Mouse (Mus musculus): ENCODE measurements around the gene Pla2g1b.
A peak's percentile ranks its signal among the peaks of the same experiment; 100 is the strongest.
"Not testable (repeated sequence)": the region's sequence is repeated elsewhere in the genome, so short reads cannot be mapped to it uniquely, and the experiment has no call there.

Gene Pla2g1b

DNA sequence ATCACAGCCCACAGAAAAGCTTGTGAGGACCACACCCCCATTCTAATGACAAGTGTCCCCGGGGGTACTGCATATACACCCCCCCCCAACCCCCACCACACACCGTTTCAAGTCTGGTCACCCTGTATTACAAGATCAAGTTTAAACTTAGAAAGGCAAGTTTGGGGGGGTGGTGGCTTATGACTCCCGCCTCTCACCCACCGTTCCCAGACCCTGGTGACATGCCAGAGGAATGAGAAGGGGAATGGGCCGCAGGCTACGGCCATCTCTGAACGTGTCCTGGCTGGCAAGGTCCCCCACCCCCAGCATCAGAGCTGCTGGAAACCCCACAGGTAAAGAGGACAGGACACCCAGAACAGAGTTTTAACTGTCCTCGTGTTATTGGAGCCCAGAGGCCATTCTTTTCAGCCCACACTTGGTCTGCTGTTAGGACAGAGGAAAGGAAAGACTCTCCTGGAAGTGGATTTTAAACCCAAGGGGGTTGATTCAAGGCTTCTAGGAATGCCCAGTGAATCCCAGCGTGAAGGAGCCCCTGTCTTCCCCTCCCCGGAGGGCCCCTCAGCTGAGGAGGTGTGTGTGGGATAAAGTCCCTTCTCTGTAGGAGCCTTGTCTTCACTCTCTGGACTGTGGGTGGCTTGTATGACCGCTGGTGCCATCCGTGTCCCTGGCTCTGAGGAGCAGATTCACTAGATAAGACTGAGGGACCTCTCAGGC lies 41.4 kb downstream of the Pla2g1b start:
- DNase-seq (ENCODE audit: low spot score), result peak; percentile 48

DNA sequence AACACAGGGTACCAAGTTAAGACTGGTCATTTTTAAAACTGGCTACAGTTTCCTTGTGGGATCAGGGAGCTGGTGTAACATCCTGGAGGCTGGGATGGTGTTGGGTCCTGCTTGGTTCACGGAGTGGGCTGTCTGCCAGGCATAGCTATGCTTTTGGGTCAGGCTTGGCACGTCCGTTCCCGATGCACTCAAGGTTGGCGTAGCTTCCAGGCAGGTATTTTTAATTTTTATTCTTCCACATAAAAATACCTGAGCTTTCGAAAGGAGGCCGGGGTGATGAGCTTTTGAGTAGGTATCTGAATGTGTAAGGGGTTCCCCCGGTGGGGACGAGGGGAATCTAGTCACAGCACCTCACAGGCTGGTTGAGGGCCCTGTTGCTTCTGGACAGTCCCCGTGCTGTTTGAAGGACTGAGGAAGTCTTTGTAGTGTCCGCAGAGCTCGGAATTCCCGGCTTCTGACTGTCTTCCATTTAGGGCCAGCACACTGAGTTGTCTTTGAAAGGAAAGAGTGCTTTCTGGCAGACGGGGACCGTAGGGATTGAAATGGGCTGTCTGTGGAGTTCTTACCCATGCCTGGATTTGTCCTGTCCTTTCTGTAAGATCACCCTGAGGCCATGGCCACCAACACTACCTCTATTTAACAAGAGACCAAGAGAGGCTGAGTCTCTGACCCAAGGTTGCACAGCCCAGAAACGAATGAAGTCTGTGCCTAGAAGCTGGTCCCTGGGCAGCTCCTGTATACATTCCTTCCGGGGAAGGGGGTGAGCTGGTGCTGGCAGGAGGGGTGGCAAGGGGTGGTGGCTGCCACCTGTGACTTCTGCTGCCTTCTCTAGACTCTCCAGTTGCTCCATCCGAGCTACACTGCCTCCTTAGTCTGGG lies 42.2 kb downstream of the Pla2g1b start:
- DNase-seq (ENCODE audit: low spot score), result peak; percentile 75

GRCm38 (mm10) chr5:115508859-115509147 lies 42.7 kb downstream of the Pla2g1b start:
- no peak for DNase-seq (ENCODE audit: low spot score)

- DNase-seq (ENCODE audit: low spot score), result no peak
These were observed 43.3 kb downstream of the Pla2g1b start for GRCm38 (mm10) chr5:115509321-115509761.

- DNase-seq (ENCODE audit: low spot score), result no peak
These were observed 44.0 kb downstream of the Pla2g1b start for GRCm38 (mm10) chr5:115509790-115510689.

- DNase-seq (ENCODE audit: low spot score), result no peak
These were observed 46.3 kb downstream of the Pla2g1b start for GRCm38 (mm10) chr5:115512375-115512774.

DNA sequence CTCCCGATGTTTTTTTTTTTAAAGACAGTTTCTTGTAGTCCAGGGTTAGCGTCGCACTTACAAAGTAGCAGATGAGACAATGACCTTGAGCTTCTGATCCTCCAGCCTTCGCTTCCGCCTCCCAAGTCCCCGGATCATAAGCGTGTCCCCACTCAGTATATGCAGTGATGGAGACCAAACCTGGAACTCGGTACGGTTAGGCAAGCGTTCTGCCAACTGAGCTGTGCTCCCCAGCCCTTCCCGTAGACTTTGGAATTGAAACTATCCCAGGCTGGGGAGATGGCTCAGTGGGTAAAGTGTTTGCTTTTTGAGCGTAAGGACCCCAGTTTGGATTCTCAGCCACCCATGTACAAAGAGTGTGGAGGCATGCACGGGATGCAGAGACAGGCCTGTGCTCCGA lies 47.2 kb downstream of the Pla2g1b start:
- DNase-seq (ENCODE audit: low spot score), result no peak

DNA sequence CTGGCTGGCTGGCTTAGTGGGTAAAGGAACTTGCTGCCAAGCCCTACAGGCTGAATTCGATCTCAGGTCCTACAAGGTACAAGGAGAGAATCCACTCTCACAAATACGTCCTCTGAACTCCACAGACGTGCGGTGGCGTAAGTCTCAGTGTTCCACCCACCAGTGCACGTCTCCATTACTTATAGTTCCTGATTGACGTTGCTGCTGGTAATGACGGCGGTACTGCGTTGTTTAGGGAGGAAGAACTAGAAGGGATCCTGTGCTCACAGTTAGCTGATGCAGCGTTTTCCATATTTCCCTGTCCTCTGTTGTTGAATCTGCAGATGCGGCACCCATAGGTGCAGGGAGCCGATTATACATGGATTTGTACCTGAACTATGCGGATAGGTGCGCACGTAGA lies 47.7 kb downstream of the Pla2g1b start:
- no peak for DNase-seq (ENCODE audit: low spot score)

DNA sequence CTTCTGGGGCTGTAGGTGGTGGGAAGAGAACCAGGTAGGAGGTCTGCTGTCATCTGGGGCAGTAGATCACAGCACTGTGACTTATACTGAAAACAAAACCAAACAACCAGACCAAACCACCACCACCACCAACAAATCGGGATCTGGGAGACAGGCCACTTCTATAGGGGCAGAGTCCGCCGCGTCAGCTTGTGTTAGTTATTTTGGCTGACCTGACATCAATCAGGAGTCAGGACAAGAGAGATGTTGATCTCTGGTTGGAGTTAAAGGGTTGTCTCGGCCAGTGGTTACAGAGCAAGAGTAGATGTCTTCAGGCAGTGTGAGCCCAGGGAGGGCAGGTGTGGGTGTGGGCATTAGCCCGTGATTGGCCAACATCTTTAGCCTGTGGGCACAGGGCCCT lies 48.3 kb downstream of the Pla2g1b start:
- no peak for DNase-seq (ENCODE audit: low spot score)

DNA sequence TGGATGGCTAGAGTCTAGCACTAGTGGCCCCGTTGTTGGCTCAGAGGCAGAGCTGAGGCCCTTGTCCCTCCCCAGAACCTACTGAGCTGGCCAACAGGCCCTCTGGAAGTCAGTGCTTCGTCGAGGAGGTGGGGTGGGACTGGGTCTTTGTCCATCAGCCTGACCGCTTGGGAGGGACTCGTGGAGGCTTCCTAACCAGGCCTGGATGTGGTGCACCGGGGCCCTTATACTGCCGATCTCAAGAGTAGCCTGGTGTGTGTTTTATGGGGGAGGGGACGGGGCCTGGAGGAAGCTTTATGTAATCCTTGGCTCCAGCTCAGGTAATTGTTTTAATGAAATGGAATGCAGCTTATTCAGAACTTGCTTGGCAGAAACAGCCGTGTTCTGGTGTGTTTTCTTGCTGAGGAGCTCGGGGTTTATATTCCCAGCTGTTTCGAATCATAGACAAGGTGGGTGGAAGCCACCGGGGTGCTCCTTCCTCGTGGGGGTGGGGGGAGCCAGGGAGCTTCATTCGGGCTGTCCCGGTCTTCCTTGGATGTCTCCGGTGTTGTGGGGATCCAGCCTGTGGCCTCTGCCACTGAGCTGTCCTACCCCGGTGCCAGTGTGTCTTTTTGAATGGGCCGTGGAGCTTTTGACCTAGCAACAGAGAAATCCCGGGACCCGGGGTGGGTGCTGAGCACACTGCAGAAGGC lies 49.0 kb downstream of the Pla2g1b start:
- no peak for DNase-seq (ENCODE audit: low spot score)

- no peak for DNase-seq (ENCODE audit: low spot score)
These were observed 50.2 kb downstream of the Pla2g1b start for GRCm38 (mm10) chr5:115516081-115516907.

GRCm38 (mm10) chr5:115516908-115517307 lies 50.8 kb downstream of the Pla2g1b start:
- no peak for DNase-seq (ENCODE audit: low spot score)

DNA sequence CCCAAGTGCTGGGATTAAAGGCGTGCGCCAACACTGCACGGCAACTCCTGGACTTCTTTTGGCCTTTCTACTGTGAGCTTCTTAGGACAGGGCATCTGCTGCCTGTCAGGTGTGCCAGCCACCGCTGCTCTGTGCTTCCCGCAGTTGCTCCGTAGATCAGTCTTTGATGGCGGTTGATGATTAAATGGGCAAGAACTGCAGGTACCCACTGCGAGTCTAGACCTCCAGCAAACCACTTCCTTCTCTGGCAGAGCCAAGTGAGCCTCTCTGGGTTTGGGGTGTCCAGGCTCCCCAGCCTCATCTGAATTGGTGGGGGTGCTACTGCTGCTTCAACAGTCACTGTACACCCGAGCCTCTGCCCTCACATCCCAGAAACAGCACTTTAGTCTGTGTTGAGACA lies 51.4 kb downstream of the Pla2g1b start:
- no peak for DNase-seq (ENCODE audit: low spot score)

- DNase-seq (ENCODE audit: low spot score), result not testable (repeated sequence)
These were observed 52.2 kb downstream of the Pla2g1b start for GRCm38 (mm10) chr5:115518214-115518613.

GRCm38 (mm10) chr5:115520325-115520869 lies 54.3 kb downstream of the Pla2g1b start:
- DNase-seq (ENCODE audit: low spot score), result no peak

DNA sequence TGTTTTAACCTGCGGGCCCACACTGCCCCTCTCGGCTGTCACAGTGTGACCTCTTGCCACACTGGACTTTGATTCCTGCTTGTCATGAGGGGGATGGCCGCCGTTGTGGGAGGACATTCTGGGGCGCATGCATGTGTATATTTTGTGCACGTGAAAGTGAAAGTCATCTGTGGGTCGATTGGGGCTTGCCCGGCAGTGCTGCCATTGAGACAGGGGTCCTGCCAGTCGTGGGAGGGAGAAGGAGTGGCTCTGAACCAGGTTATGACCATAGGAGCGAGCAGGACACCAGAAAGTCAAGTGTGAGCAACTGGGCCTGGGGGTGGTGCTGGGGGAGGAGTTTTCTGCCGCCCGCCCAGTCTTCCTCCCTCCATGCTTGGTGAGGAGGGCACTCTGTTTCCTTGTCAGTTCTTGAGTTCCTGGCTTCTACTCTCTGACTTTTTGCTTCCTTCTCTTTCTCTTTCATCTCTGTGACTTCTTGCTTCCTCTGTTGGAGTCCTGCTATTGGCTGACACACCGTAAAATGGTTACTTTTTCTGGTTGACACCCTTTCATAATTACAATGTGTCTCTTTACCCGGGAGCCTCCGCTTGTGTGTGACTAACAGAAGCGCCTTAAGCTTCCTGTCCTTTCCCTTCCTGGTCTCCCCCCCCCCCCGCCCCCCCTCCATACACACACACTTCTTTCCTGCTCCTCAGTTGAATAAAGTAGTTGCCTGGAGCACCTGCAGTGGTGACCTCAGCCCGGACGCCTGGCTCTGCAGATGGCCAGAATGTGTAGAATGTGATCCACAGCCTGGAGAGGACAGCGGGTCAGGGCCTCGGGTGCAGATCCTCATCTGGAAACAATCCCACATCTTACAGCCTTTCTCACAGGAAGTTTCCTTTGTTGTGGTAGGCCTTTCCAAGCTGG lies 55.7 kb downstream of the Pla2g1b start:
- no peak for DNase-seq (ENCODE audit: low spot score)

DNA sequence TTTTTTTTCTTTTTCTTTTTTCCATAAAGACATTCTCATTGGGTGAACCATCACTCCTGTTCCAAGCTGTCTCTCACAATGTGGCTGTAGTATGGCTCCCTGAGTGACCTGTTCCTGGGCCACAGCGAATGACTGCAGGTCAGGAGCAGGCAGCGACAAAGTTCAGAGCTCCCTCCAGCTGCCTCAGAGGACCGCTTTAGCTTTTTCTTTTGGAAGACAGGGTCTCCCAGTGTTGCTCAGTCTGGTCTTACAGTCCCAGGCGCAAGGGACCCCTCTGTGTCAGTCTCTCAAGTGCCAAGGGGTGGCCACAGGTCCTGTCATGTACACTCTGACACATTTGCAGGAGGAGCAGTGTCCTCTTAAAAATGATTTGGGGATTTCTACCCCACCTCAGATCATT lies 56.5 kb downstream of the Pla2g1b start:
- DNase-seq (ENCODE audit: low spot score), result no peak

- DNase-seq (ENCODE audit: low spot score), result no peak
These were observed 57.0 kb downstream of the Pla2g1b start for GRCm38 (mm10) chr5:115522981-115523499.

- no peak for DNase-seq (ENCODE audit: low spot score)
These were observed 57.9 kb downstream of the Pla2g1b start for GRCm38 (mm10) chr5:115523971-115524370.

Data from testis, postnatal 10 days (tissue).